Mouse (Mus musculus) CD8-positive naive resting alpha-beta T cell, adult 57 days (primary cell): ENCODE measurements around the gene Olfr202. TPM values are rescaled to one million over a fixed set of nuclear protein-coding genes. Genes with fewer than 3 reads are reported as not detected.

Experiments
- total RNA-seq: library from RNA; stranded (reverse); gene quantifications from one replicate; pipeline ENCODE4 v1.2.4, GENCODE M21; 2023

The Olfr202 gene
- total RNA-seq: not detected

DNA sequence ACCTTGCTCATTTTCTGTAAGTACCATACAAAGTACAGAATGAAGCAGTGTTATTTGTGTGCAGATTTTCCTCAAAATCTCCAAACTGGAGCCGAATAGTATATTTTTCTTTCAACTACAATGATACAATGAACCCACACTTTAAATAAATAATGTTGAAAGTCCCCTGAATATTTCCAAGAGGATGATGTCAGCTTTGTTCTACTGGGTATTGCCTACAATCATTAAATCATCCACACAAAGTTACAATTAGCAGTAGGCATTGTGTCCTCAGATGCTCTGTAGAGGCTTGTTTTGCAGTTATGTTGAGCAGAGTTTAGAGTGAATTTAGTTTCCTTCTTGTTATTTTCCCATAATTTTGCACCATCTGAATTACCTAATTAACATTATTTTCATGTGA is at the start of gene Olfr202:
Olfr202 (minus strand) TSS at position 101 of the 400 bp plus-strand sequence.

DNA sequence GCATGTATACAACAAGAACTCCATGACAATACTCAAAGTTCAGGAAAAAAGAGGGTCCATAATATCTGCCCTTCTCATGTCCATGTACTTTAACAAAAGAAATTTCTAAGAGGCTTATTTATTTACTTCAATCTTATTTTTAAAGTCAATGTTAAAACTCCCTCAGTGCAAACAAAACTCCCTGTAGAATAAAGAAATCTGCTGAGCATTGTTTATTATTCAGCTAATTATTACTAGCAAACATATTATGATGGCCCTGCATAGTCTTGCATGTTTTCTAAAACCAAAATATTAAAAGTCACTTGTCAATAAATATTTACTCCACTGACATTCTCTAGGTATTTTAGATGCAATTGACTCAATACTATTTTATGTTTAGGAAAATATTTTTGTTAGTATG is 44.4 kb upstream of the Olfr202 start, which contains the start of gene Olfr205:
Olfr205 (minus strand) TSS at position 101 of the 400 bp plus-strand sequence.

DNA sequence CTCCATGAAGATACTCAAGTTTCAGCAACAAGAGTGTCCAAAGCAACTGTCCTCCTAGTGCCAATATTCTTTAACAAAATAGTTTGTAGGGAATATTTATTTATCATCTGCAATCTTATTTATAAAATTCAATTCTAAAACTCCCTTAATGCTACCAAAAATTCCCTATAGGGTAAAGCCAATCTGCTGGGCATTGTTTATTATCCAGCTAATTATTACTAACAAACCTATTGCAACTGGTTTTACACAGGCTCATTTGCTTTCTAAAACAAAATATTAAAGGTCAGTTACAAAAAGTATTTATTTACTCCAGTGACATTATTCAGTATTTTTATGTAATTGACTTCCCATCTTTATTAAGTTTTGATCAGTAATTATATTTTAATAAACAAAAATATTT is 31.6 kb upstream of the Olfr202 start, which contains the start of gene Olfr204:
Olfr204 (minus strand) TSS at position 101 of the 400 bp plus-strand sequence.

DNA sequence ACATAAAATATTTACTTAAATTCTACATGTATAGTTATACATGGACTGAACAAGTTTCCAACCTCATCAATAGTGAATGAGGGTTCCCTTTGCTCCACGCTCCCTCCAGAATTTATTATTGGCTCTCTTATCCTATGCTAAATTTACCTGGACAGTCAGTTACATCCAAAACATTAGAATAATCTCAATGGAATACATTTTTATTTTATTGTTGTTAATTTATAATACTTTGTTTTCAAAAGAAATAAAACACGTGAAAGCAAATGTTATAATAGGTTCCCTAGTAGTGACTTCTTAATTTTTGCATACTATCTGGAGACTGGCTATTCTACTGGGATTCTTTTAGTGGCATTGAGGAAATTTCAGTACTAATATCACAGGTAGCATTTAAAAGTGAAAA is 12.0 kb upstream of the Olfr202 start, which contains the start of gene Olfr203:
Olfr203 (plus strand) TSS at position 301 of the 400 bp plus-strand sequence.

DNA sequence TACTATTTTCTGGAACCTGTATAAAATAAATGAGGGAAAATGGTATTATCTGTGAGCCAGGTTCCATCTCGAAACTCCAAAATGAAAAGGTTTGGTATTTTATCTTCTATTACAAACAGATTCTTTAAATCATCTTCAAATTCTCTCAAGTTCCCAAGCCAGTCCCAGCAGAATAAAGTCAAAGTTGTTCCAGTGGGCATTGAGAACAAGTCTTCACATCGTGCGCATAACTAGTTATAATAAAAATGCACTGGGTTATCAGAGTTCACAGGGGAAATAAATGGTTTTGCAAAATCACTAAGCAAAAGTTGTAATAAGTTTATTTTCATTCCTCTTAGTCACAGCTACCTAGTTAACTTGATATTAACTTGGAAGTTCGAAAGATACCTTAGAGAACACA is 14.1 kb downstream of the Olfr202 start, which contains the start of gene Olfr201:
Olfr201 (minus strand) TSS at position 101 of the 400 bp plus-strand sequence.

Other genes with a start within 250 kb of the Olfr202 start
- gene Olfr187, start 247.0 kb downstream of the Olfr202 start, total RNA-seq: not detected
- not detected for gene Olfr190, start 208.8 kb downstream of the Olfr202 start, total RNA-seq
- not detected for gene Olfr191, start 197.0 kb downstream of the Olfr202 start, total RNA-seq
- not detected for gene Olfr193, start 174.9 kb downstream of the Olfr202 start, total RNA-seq
- gene Olfr194, start 165.7 kb downstream of the Olfr202 start, total RNA-seq: not detected
- not detected for gene Olfr195, start 139.7 kb downstream of the Olfr202 start, total RNA-seq
- gene Olfr196, start 116.3 kb downstream of the Olfr202 start, total RNA-seq: not detected
- gene Olfr198, start 83.3 kb downstream of the Olfr202 start, total RNA-seq: not detected
- not detected for gene Olfr199, start 67.0 kb downstream of the Olfr202 start, total RNA-seq
- gene Olfr201, start 14.2 kb downstream of the Olfr202 start, total RNA-seq: not detected
- gene Olfr203, start 12.1 kb upstream of the Olfr202 start, total RNA-seq: not detected
- not detected for gene Olfr204, start 31.5 kb upstream of the Olfr202 start, total RNA-seq
- gene Olfr205, start 44.3 kb upstream of the Olfr202 start, total RNA-seq: not detected
- gene Olfr206, start 62.5 kb upstream of the Olfr202 start, total RNA-seq: not detected
- not detected for gene Olfr209, start 77.2 kb upstream of the Olfr202 start, total RNA-seq
- not detected for gene Gabrr3, start 120.5 kb upstream of the Olfr202 start, total RNA-seq
- gene Riox2, start 185.0 kb upstream of the Olfr202 start, total RNA-seq: 45.6 TPM